Mouse (Mus musculus) E14TG2a.4 (cell line): ENCODE measurements around the gene Rcc1.

Source experiments
- CTCF ChIP-seq: conservative IDR thresholded peaks from 2 replicates; pipeline ENCODE4 v1.5.1; 2014; ENCODE audit warnings: low read length
- NANOG ChIP-seq: IDR thresholded peaks from 2 replicates; pipeline ENCODE4 v1.6.1; 2014; ENCODE audit warnings: borderline replicate concordance, low read length, mixed read lengths
- POU5F1 ChIP-seq: IDR thresholded peaks from 2 replicates; pipeline ENCODE4 v1.6.1; 2014; ENCODE audit warnings: low read length, borderline replicate concordance

GRCm38 (mm10) chr4:132386846-132387245 lies 33.4 kb upstream of the Rcc1 start:
- TF ChIP-seq CTCF: no peak
- no peak for TF ChIP-seq NANOG
- TF ChIP-seq POU5F1: no peak
